Mouse (Mus musculus) G1E (cell line): ENCODE measurements around the gene Pigl.

Experiments
- CTCF ChIP-seq: IDR thresholded peaks from 2 replicates; pipeline ENCODE4 v1.5.1; 2012; ENCODE audit warnings: low read depth, low read length, inconsistent platforms, mixed read lengths
- GATA2 ChIP-seq: IDR thresholded peaks from 2 replicates; pipeline ENCODE4 v1.6.1; 2012; ENCODE audit warnings: low read depth, low read length, inconsistent platforms, borderline replicate concordance
- TAL1 ChIP-seq: conservative IDR thresholded peaks from 2 replicates; pipeline ENCODE4 v1.6.1; 2012; ENCODE audit warnings: low read depth, low read length, inconsistent platforms, mixed read lengths

GRCm38 (mm10) chr11:62554163-62554855 lies 96.0 kb downstream of the Pigl start:
- TF ChIP-seq TAL1 (no peak), GATA2 (no peak), CTCF (no peak)
